Mouse (Mus musculus) ES-Bruce4 (cell line): ENCODE measurements around the gene Slc11a2. TPM values are rescaled to one million over a fixed set of nuclear protein-coding genes. Genes with fewer than 3 reads are reported as not detected.

Experiments
- H3K27ac ChIP-seq: 2 replicates; pipeline ENCODE4 v1.5.1; 2012; ENCODE audit warnings: low read length, inconsistent platforms; ENCODE audit not compliant: insufficient read depth
- H3K27me3 ChIP-seq: 2 replicates; pipeline ENCODE4 v1.6.1; 2012; ENCODE audit warnings: mild to moderate bottlenecking, low read length, inconsistent platforms; ENCODE audit not compliant: control insufficient read depth, poor library complexity, insufficient read depth, severe bottlenecking
- H3K36me3 ChIP-seq: 2 replicates; pipeline ENCODE4 v1.6.1; 2012; ENCODE audit warnings: inconsistent platforms, mild to moderate bottlenecking, low read length, moderate library complexity; ENCODE audit not compliant: control insufficient read depth, poor library complexity, insufficient read depth, severe bottlenecking
- H3K4me1 ChIP-seq: one replicate; pipeline ENCODE4 v1.8.1; 2011; ENCODE audit warnings: low read length; ENCODE audit not compliant: control insufficient read depth, insufficient read depth
- H3K4me3 ChIP-seq: 2 replicates; pipeline ENCODE4 v1.5.1; 2011; ENCODE audit warnings: low read depth, mild to moderate bottlenecking, low read length
- H3K9ac ChIP-seq: 2 replicates; pipeline ENCODE4 v1.6.1; 2012; ENCODE audit warnings: low read depth, mild to moderate bottlenecking, inconsistent platforms; ENCODE audit not compliant: poor library complexity, severe bottlenecking
- H3K9me3 ChIP-seq: replicated peaks from 2 replicates; pipeline ENCODE4 v1.6.1; 2012; ENCODE audit warnings: mild to moderate bottlenecking, low read length, inconsistent platforms; ENCODE audit not compliant: control insufficient read depth, poor library complexity, insufficient read depth, severe bottlenecking
- CTCF ChIP-seq: IDR thresholded peaks from one replicate; pipeline ENCODE4 v1.8.1; 2011; ENCODE audit warnings: low read depth, low read length
- EP300 ChIP-seq: IDR thresholded peaks from 2 replicates; pipeline ENCODE4 v1.6.1; 2011; ENCODE audit warnings: low read depth, low read length; ENCODE audit not compliant: insufficient read depth
- POLR2A ChIP-seq: IDR thresholded peaks from one replicate; pipeline ENCODE4 v1.8.1; 2011; ENCODE audit warnings: low read length; ENCODE audit not compliant: insufficient read depth
- polyA plus RNA-seq: library from polyadenylated mRNA; stranded (reverse); fragments of >200 nt; gene quantifications from 2 replicates; pipeline ENCODE4 v1.2.4, GENCODE M21; 2011; ENCODE audit warnings: low read depth; ENCODE audit not compliant: missing spikeins, insufficient read depth, insufficient read length

The Slc11a2 gene
- polyA plus RNA-seq, 1 experiment = 29.9 TPM

- no peak overlapping the region for H3K9ac ChIP-seq
- TF ChIP-seq POLR2A = no peak
- TF ChIP-seq CTCF = no peak
- no peak for TF ChIP-seq EP300
- H3K36me3 ChIP-seq = no peaks in the 10 kb centered on the region
- H3K4me3 ChIP-seq = no peak overlapping the region
- H3K4me1 ChIP-seq = no peaks in the 10 kb centered on the region
- no peaks in the 10 kb centered on the region for H3K9me3 ChIP-seq
- no peak overlapping the region for H3K27ac ChIP-seq
- no peaks in the 10 kb centered on the region for H3K27me3 ChIP-seq
Observed at GRCm38 (mm10) chr15:100448572-100448971, 23.7 kb upstream of the Slc11a2 start.

- Histone ChIP-seq H3K4me3 (no peak overlapping the region), H3K36me3 (no peaks in the 10 kb centered on the region), H3K4me1 (no peaks in the 10 kb centered on the region), H3K9me3 (no peaks in the 10 kb centered on the region), H3K27ac (no peak overlapping the region), H3K27me3 (no peaks in the 10 kb centered on the region), H3K9ac (no peak overlapping the region)
- TF ChIP-seq EP300 (no peak), CTCF (no peak)
Observed at GRCm38 (mm10) chr15:100446887-100447286, 22.0 kb upstream of the Slc11a2 start.

GRCm38 (mm10) chr15:100443126-100443922 lies 18.5 kb upstream of the Slc11a2 start:
- Histone ChIP-seq H3K4me3 (peak overlapping the region; percentile 53), H3K9ac (peak overlapping the region; percentile 26; the same call in 1 of the 2 replicates), H3K27ac (no peak overlapping the region), H3K36me3 (no peaks in the 10 kb centered on the region), H3K4me1 (no peaks in the 10 kb centered on the region), H3K9me3 (no peaks in the 10 kb centered on the region), H3K27me3 (no peaks in the 10 kb centered on the region)
- TF ChIP-seq CTCF (no peak), POLR2A (no peak), EP300 (no peak)

GRCm38 (mm10) chr15:100436518-100436917 lies 11.6 kb upstream of the Slc11a2 start:
- no peak overlapping the region for H3K27ac ChIP-seq
- no peak overlapping the region for H3K9ac ChIP-seq
- H3K9me3 ChIP-seq = no peaks in the 10 kb centered on the region
- H3K4me1 ChIP-seq = no peaks in the 10 kb centered on the region
- H3K4me3 ChIP-seq = no peak overlapping the region
- no peaks in the 10 kb centered on the region for H3K36me3 ChIP-seq
- no peak for TF ChIP-seq CTCF
- no peaks in the 10 kb centered on the region for H3K27me3 ChIP-seq

- Histone ChIP-seq H3K27ac (no peak overlapping the region), H3K9ac (no peak overlapping the region), H3K4me3 (no peak overlapping the region), H3K36me3 (no peaks in the 10 kb centered on the region), H3K9me3 (no peaks in the 10 kb centered on the region), H3K27me3 (no peaks in the 10 kb centered on the region), H3K4me1 (no peaks in the 10 kb centered on the region)
- TF ChIP-seq CTCF (no peak), EP300 (no peak), POLR2A (no peak)
Observed at GRCm38 (mm10) chr15:100436112-100436511, 11.2 kb upstream of the Slc11a2 start.

- H3K4me1 ChIP-seq = no peaks in the 10 kb centered on the region
- H3K27ac ChIP-seq = no peak overlapping the region
- TF ChIP-seq POLR2A (no peak), EP300 (no peak), CTCF (no peak)
- no peaks in the 10 kb centered on the region for H3K36me3 ChIP-seq
- no peaks in the 10 kb centered on the region for H3K27me3 ChIP-seq
- no peak overlapping the region for H3K4me3 ChIP-seq
- no peak overlapping the region for H3K9ac ChIP-seq
- H3K9me3 ChIP-seq = no peaks in the 10 kb centered on the region
Observed at GRCm38 (mm10) chr15:100433234-100433633, 8.4 kb upstream of the Slc11a2 start.
